Mouse (Mus musculus): ENCODE results near the gene Ykt6. TPM values are rescaled to one million over a fixed set of nuclear protein-coding genes. Genes with fewer than 3 reads are reported as not detected.
A peak's percentile ranks its signal among the peaks of the same experiment; 100 is the strongest.
"Not testable (repeated sequence)": the region's sequence is repeated elsewhere in the genome, so short reads cannot be mapped to it uniquely, and the experiment has no call there.

Ykt6 gene
- polyA plus RNA-seq, 1 experiment from 2014 or later = 93.7 TPM

DNA sequence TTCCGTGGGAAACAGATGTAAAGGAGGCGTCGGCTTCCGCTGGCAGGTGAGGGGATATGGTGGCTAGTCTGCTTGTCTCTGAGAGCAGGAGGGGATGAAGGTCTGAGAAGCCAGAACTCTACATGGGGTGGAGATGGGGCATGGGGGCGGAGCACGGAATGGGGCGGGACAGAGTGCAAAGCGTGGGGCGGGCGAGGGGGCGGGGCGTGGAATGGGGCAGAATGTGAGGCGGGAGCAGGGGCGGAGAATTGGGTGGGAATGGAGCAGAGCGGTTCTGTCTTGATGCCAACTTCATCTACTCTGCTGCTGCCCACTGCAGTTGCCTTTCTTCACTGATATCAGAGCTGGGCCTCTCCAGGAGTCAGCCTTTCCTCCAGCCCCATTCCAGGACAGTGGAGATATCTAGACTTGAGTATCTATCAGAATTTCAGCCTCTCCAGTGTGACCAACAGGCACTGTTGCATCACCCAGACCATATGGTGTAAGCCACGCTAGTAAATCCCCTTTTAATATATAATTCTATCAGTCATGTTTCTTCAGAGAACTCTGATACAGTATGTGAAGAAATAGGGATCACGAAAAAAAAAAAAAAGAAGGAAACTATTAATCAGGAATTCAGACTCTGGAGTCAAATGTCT, 35.1 kb upstream of the Ykt6 start:
- WGBS = 39% methylated on average over 16 of the region's 17 CpGs
- H3K4me2 ChIP-seq = no peak overlapping the region
- H3K27ac ChIP-seq (replicated peaks) = no peak overlapping the region
- no peak for ATAC-seq (ENCODE audit: low FRiP score, low read depth)
- H3K9me3 ChIP-seq = no peaks in the 10 kb centered on the region
- H3K27me3 ChIP-seq = no peaks in the 10 kb centered on the region
- H3K9ac ChIP-seq = no peak overlapping the region
- no peak overlapping the region for H3K4me3 ChIP-seq
- H3K36me3 ChIP-seq = no peaks in the 10 kb centered on the region
- no peaks in the 10 kb centered on the region for H3K4me1 ChIP-seq (replicated peaks)

GRCm38 (mm10) chr11:5924699-5925098, 30.8 kb upstream of the Ykt6 start:
- WGBS = 61% methylated on average over 8 of the region's 8 CpGs
- no peak overlapping the region for H3K27ac ChIP-seq (replicated peaks)
- ATAC-seq (ENCODE audit: low FRiP score, low read depth) = no peak

GRCm38 (mm10) chr11:5926696-5927220, 28.7 kb upstream of the Ykt6 start:
- no peaks in the 10 kb centered on the region for H3K36me3 ChIP-seq
- no peak overlapping the region for H3K4me3 ChIP-seq
- WGBS = 84% methylated on average over 3 of the region's 3 CpGs
- no peak overlapping the region for H3K4me2 ChIP-seq
- H3K9me3 ChIP-seq = no peaks in the 10 kb centered on the region
- no peak overlapping the region for H3K27ac ChIP-seq (replicated peaks)
- ATAC-seq (ENCODE audit: low FRiP score, low read depth) = no peak
- H3K9ac ChIP-seq = no peak overlapping the region
- H3K27me3 ChIP-seq = no peaks in the 10 kb centered on the region
- H3K4me1 ChIP-seq (replicated peaks) = no peaks in the 10 kb centered on the region

More at GRCm38 (mm10) chr11:5924699-5925098, 30.8 kb upstream of the Ykt6 start:
- Histone ChIP-seq H3K9ac (no peak overlapping the region), H3K9me3 (no peaks in the 10 kb centered on the region), H3K36me3 (no peaks in the 10 kb centered on the region), H3K27me3 (no peaks in the 10 kb centered on the region), H3K4me1 (replicated peaks) (no peaks in the 10 kb centered on the region), H3K4me3 (no peak overlapping the region), H3K4me2 (no peak overlapping the region)

GRCm38 (mm10) chr11:5930578-5930977, 24.9 kb upstream of the Ykt6 start:
- no peaks in the 10 kb centered on the region for H3K36me3 ChIP-seq
- no peak overlapping the region for H3K27ac ChIP-seq (replicated peaks)
- WGBS = 52% methylated on average over 1 of the region's 1 CpGs
- no peak for ATAC-seq (ENCODE audit: low FRiP score, low read depth)
- H3K9me3 ChIP-seq = no peaks in the 10 kb centered on the region
- H3K4me1 ChIP-seq (replicated peaks) = no peaks in the 10 kb centered on the region
- H3K4me3 ChIP-seq = no peak overlapping the region
- H3K9ac ChIP-seq = no peak overlapping the region
- no peaks in the 10 kb centered on the region for H3K27me3 ChIP-seq
- no peak overlapping the region for H3K4me2 ChIP-seq

GRCm38 (mm10) chr11:5931947-5932346, 23.5 kb upstream of the Ykt6 start:
- not testable (repeated sequence) for H3K9me3 ChIP-seq; H3K27me3 ChIP-seq; H3K4me1 ChIP-seq (replicated peaks); H3K27ac ChIP-seq (replicated peaks); H3K4me2 ChIP-seq; H3K36me3 ChIP-seq; H3K9ac ChIP-seq; H3K4me3 ChIP-seq; ATAC-seq (ENCODE audit: low FRiP score, low read depth)
- WGBS = 91% methylated on average over 6 of the region's 6 CpGs

DNA sequence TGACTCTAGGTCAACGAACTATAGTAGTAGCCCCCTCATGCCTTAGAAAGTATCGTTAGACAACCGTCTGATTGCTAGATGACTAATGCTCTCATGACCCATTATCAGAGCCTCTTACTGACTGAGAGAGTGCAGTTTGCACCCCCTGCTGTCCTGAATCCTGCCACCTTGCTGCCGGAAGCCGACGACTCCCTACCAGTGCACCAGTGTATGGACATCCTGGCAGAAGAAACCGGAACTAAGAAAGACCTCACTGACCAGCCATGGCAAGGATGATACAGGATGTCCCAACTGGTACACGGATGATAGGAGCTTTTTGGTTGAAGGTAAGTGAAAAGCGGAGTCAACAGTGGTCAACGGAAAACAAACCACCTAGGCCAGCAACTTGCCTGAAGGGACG, 21.0 kb upstream of the Ykt6 start:
- not testable (repeated sequence) for H3K27me3 ChIP-seq; H3K4me3 ChIP-seq; H3K36me3 ChIP-seq; H3K4me1 ChIP-seq (replicated peaks); H3K4me2 ChIP-seq; H3K9me3 ChIP-seq; H3K9ac ChIP-seq; ATAC-seq (ENCODE audit: low FRiP score, low read depth); H3K27ac ChIP-seq (replicated peaks)
- 94% methylated on average over 11 of the region's 11 CpGs for WGBS

GRCm38 (mm10) chr11:5942966-5943365, 12.5 kb upstream of the Ykt6 start:
- 55% methylated on average over 6 of the region's 6 CpGs for WGBS
- Histone ChIP-seq H3K9me3 (no peaks in the 10 kb centered on the region), H3K4me1 (replicated peaks) (no peaks in the 10 kb centered on the region), H3K4me3 (no peak overlapping the region), H3K27ac (replicated peaks) (no peak overlapping the region), H3K4me2 (no peak overlapping the region), H3K36me3 (no peaks in the 10 kb centered on the region), H3K27me3 (no peaks in the 10 kb centered on the region), H3K9ac (no peak overlapping the region)
- no peak for ATAC-seq (ENCODE audit: low FRiP score, low read depth)

DNA sequence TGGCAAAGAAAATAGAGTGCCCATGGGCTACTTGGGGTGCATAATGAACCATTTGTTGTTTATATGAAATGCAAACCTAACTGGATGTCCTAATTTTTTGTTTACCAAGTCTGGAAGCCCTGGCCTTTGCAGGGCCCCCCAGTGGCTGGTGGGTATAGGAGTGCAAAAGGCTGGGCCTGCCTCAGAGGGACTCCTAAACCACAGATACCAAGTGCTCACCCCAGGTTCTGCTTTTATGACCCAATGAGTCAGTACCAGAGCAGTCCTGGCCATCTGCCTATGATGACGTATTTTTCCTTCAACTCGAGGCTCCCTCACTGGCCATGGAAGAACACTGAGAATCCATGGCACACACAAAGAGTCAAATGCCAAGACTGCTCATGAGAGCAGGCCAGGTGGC, 10.4 kb upstream of the Ykt6 start:
- no peak overlapping the region for H3K9ac ChIP-seq
- no peak for ATAC-seq (ENCODE audit: low FRiP score, low read depth)
- H3K27me3 ChIP-seq = no peaks in the 10 kb centered on the region
- no peaks in the 10 kb centered on the region for H3K36me3 ChIP-seq
- H3K9me3 ChIP-seq = no peaks in the 10 kb centered on the region
- no peak overlapping the region for H3K4me3 ChIP-seq
- 0 out of 2 replicates have a peak, but pooled peaks cover 4% of the 10 kb centered on the region for H3K4me1 ChIP-seq (replicated peaks)
- H3K4me2 ChIP-seq = no peak overlapping the region
- 87% methylated on average over 2 of the region's 2 CpGs for WGBS
- H3K27ac ChIP-seq (replicated peaks) = no peak overlapping the region

GRCm38 (mm10) chr11:5947796-5948195, 7.7 kb upstream of the Ykt6 start:
- Histone ChIP-seq H3K9me3 (no peaks in the 10 kb centered on the region), H3K4me2 (no peak overlapping the region), H3K9ac (no peak overlapping the region), H3K36me3 (no peaks in the 10 kb centered on the region), H3K27me3 (no peaks in the 10 kb centered on the region), H3K4me1 (replicated peaks) (0 out of 2 replicates have a peak, but pooled peaks cover 5% of the 10 kb centered on the region), H3K4me3 (no peak overlapping the region), H3K27ac (replicated peaks) (no peak overlapping the region)
- 61% methylated on average over 4 of the region's 4 CpGs for WGBS
- ATAC-seq (ENCODE audit: low FRiP score, low read depth) = no peak

DNA sequence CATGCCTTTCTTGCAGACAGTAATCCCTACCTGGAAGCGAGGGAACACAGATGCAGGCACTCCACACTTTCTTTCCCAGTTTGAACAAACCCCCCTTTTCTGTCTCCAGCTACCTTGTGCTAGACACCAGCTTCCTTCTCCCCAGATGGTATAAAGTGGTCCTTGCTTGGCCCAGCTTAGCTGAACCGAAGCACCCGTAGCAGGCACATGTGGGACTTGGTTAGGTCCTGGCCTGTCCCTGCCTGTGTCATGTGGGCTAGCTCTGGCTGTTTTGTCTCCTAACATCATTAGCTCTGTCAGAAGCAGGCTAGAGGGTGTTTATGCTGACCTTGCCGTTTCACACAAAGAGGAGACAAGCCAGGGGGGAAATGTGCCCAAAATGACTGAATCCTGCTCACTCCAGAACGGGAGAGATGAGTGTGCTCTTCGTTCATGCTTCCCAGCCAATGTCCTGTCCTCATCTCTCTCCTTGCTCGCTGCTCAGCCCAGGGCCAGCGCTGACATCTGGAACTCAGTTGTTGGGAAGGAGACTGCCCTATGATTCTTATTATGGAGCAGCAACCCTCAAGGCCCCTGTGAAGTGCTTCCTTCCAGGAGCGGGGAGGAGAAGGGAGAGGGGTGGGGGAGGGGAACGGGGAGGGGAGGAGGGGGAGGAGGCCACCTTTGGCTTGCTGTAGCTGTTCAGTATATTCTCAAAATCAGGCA, 6.8 kb upstream of the Ykt6 start:
- H3K4me1 ChIP-seq (replicated peaks) = 0 out of 2 replicates have a peak, but pooled peaks cover 5% of the 10 kb centered on the region
- H3K9ac ChIP-seq = no peak overlapping the region
- H3K36me3 ChIP-seq = no peaks in the 10 kb centered on the region
- WGBS = 54% methylated on average over 10 of the region's 10 CpGs
- no peak for ATAC-seq (ENCODE audit: low FRiP score, low read depth)
- H3K4me3 ChIP-seq = no peak overlapping the region
- no peaks in the 10 kb centered on the region for H3K9me3 ChIP-seq
- H3K4me2 ChIP-seq = no peak overlapping the region
- no peaks in the 10 kb centered on the region for H3K27me3 ChIP-seq
- H3K27ac ChIP-seq (replicated peaks) = no peak overlapping the region

GRCm38 (mm10) chr11:5949586-5950352, 5.7 kb upstream of the Ykt6 start, which contains the start of gene Gck:
TSS of gene Gck (minus strand) at chr11:5950081.
- WGBS = 44% methylated on average over 8 of the region's 8 CpGs
- H3K27ac ChIP-seq (replicated peaks) = no peak within 1 kb of the TSS
- no peaks in the 10 kb centered on the region for H3K27me3 ChIP-seq
- no peak within 1 kb of the TSS for H3K9ac ChIP-seq
- no peak within 1 kb of the TSS for H3K4me3 ChIP-seq
- ATAC-seq (ENCODE audit: low FRiP score, low read depth) = peak; percentile 34; the same call in 1 of the 2 replicates
- no peaks in the 10 kb centered on the region for H3K36me3 ChIP-seq
- no peaks in the 10 kb centered on the region for H3K9me3 ChIP-seq
- H3K4me2 ChIP-seq = no peak within 1 kb of the TSS
- peaks cover 9% of the 10 kb centered on the region for H3K4me1 ChIP-seq (replicated peaks)

- Histone ChIP-seq H3K4me1 (replicated peaks) (peaks cover 27% of the 10 kb centered on the region), H3K4me3 (no peak overlapping the region), H3K9me3 (no peaks in the 10 kb centered on the region), H3K4me2 (no peak overlapping the region), H3K9ac (no peak overlapping the region), H3K27ac (replicated peaks) (no peak overlapping the region), H3K27me3 (no peaks in the 10 kb centered on the region), H3K36me3 (no peaks in the 10 kb centered on the region)
- no peak for ATAC-seq (ENCODE audit: low FRiP score, low read depth)
- WGBS = 94% methylated on average over 5 of the region's 5 CpGs
These were observed 3.0 kb upstream of the Ykt6 start for GRCm38 (mm10) chr11:5952501-5952900.

Data from hindbrain, embryonic 15.5 days (tissue).